Mouse (Mus musculus): Measurements from ENCODE around the gene 1700001C19Rik. TPM values are rescaled to one million over a fixed set of nuclear protein-coding genes. Genes with fewer than 3 reads are reported as not detected.
"Not testable (repeated sequence)": the region's sequence is repeated elsewhere in the genome, so short reads cannot be mapped to it uniquely, and the experiment has no call there.

1700001C19Rik gene
- polyA plus RNA-seq, 1 experiment = not detected

- Histone ChIP-seq H3K27me3 (ENCODE audit: control insufficient read depth, insufficient read depth, insufficient read length) (peaks cover 13% of the 10 kb centered on the region), H3ac (ENCODE audit: control insufficient read depth, insufficient read length, low read depth) (no peak overlapping the region), H3K79me2 (ENCODE audit: control insufficient read depth, insufficient read depth) (no peaks in the 10 kb centered on the region), H3K4me3 (ENCODE audit: insufficient read depth, poor library complexity, severe bottlenecking) (no peak overlapping the region), H3K79me3 (ENCODE audit: low read depth) (no peaks in the 10 kb centered on the region), H3K36me3 (ENCODE audit: control insufficient read depth, insufficient read depth) (no peaks in the 10 kb centered on the region)
- no peak for TF ChIP-seq CTCF (IDR thresholded peaks at IDR 0.05; ENCODE audit: control insufficient read depth, insufficient read depth, insufficient read length)
- TF ChIP-seq CEBPB (IDR thresholded peaks at IDR 0.05; ENCODE audit: low read depth) = no peak
- no peak for TF ChIP-seq MYOD1 (IDR thresholded peaks at IDR 0.05; ENCODE audit: control insufficient read depth, insufficient read length, low read depth)
Measured at GRCm38 (mm10) chr17:47427316-47427715, 9.9 kb downstream of the 1700001C19Rik start.

DNA sequence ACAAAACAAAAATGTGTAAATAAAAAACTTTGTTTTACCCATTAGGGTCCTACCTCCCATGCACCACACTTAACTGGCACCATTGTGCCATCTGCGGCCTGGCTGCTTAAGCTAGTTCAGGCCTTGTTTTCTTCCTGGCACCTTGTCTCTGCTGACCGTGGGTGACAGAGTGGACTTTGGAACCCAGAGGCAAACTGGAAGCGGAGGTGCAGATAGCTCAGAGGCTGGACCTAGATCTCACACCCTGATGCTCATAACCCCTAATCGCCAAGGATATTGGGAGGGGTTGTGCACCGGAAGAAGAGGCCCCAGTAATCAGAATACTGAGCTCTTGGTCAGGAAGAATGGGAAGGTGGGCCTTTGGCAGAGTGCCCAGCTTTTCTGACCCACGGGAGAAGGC, 13.0 kb downstream of the 1700001C19Rik start:
- Histone ChIP-seq H3K36me3 (ENCODE audit: control insufficient read depth, insufficient read depth) (no peaks in the 10 kb centered on the region), H3K27me3 (ENCODE audit: control insufficient read depth, insufficient read depth, insufficient read length) (peaks cover 3% of the 10 kb centered on the region), H3K79me2 (ENCODE audit: control insufficient read depth, insufficient read depth) (no peaks in the 10 kb centered on the region), H3ac (ENCODE audit: control insufficient read depth, insufficient read length, low read depth) (no peak overlapping the region), H3K4me3 (ENCODE audit: insufficient read depth, poor library complexity, severe bottlenecking) (no peak overlapping the region), H3K79me3 (ENCODE audit: low read depth) (no peaks in the 10 kb centered on the region)
- TF ChIP-seq MYOG (IDR thresholded peaks at IDR 0.05; ENCODE audit: control insufficient read depth, extremely low read depth, insufficient read length) = no peak
- TF ChIP-seq CEBPB (IDR thresholded peaks at IDR 0.05; ENCODE audit: low read depth) = no peak
- TF ChIP-seq USF1 (IDR thresholded peaks at IDR 0.05; ENCODE audit: low read depth) = no peak
- TF ChIP-seq MYOD1 (IDR thresholded peaks at IDR 0.05; ENCODE audit: control insufficient read depth, insufficient read length, low read depth) = no peak
- TF ChIP-seq CTCF (IDR thresholded peaks at IDR 0.05; ENCODE audit: control insufficient read depth, insufficient read depth, insufficient read length) = no peak
- TF ChIP-seq FOSL1 (IDR thresholded peaks at IDR 0.05; ENCODE audit: insufficient read depth, low read length, poor library complexity, severe bottlenecking) = no peak
- TF ChIP-seq MAX (IDR thresholded peaks at IDR 0.05) = no peak

DNA sequence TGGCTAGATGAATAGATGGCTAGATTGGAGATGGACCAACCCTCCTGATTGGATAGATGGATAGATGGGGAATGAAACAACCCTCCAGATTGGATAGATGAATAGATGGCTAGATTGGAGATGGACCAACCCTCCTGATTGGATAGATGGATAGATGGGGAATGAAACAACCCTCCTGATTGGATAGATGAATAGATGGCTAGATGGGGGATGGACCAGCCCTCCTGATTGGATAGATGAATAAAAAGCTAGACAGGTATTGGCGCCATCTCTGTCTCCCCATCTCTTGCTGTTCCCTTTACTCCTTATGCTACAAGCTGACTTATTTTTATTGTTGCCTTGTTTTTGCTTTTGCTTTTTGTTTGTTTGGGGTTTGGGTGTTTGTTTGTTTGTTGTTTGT, 14.6 kb downstream of the 1700001C19Rik start:
- H3K36me3 ChIP-seq (ENCODE audit: control insufficient read depth, insufficient read depth); H3K79me3 ChIP-seq (ENCODE audit: low read depth); H3ac ChIP-seq (ENCODE audit: control insufficient read depth, insufficient read length, low read depth); H3K4me3 ChIP-seq (ENCODE audit: insufficient read depth, poor library complexity, severe bottlenecking); H3K79me2 ChIP-seq (ENCODE audit: control insufficient read depth, insufficient read depth); H3K27me3 ChIP-seq (ENCODE audit: control insufficient read depth, insufficient read depth, insufficient read length): not testable (repeated sequence)

- H3K79me3 ChIP-seq (ENCODE audit: low read depth) = no peaks in the 10 kb centered on the region
- TF ChIP-seq CTCF (IDR thresholded peaks at IDR 0.05; ENCODE audit: control insufficient read depth, insufficient read depth, insufficient read length) = no peak
- TF ChIP-seq USF1 (IDR thresholded peaks at IDR 0.05; ENCODE audit: low read depth) = no peak
- no peak for TF ChIP-seq MYOG (IDR thresholded peaks at IDR 0.05; ENCODE audit: control insufficient read depth, extremely low read depth, insufficient read length)
- TF ChIP-seq MAX (IDR thresholded peaks at IDR 0.05) = no peak
- TF ChIP-seq MYOD1 (IDR thresholded peaks at IDR 0.05; ENCODE audit: control insufficient read depth, insufficient read length, low read depth) = no peak
- TF ChIP-seq CEBPB (IDR thresholded peaks at IDR 0.05; ENCODE audit: low read depth) = no peak
- no peak for TF ChIP-seq FOSL1 (IDR thresholded peaks at IDR 0.05; ENCODE audit: insufficient read depth, low read length, poor library complexity, severe bottlenecking)
Measured at GRCm38 (mm10) chr17:47421566-47421965, 15.6 kb downstream of the 1700001C19Rik start.

GRCm38 (mm10) chr17:47420195-47420594, 17.0 kb downstream of the 1700001C19Rik start:
- H3K36me3 ChIP-seq (ENCODE audit: control insufficient read depth, insufficient read depth) = no peaks in the 10 kb centered on the region
- peaks cover 9% of the 10 kb centered on the region for H3K27me3 ChIP-seq (ENCODE audit: control insufficient read depth, insufficient read depth, insufficient read length)
- H3K4me3 ChIP-seq (ENCODE audit: insufficient read depth, poor library complexity, severe bottlenecking) = no peak overlapping the region
- H3K79me2 ChIP-seq (ENCODE audit: control insufficient read depth, insufficient read depth) = no peaks in the 10 kb centered on the region
- TF ChIP-seq CEBPB (IDR thresholded peaks at IDR 0.05; ENCODE audit: low read depth) (no peak), CTCF (IDR thresholded peaks at IDR 0.05; ENCODE audit: control insufficient read depth, insufficient read depth, insufficient read length) (no peak), MAX (IDR thresholded peaks at IDR 0.05) (no peak), MYOD1 (IDR thresholded peaks at IDR 0.05; ENCODE audit: control insufficient read depth, insufficient read length, low read depth) (no peak), MYOG (IDR thresholded peaks at IDR 0.05; ENCODE audit: control insufficient read depth, extremely low read depth, insufficient read length) (no peak), USF1 (IDR thresholded peaks at IDR 0.05; ENCODE audit: low read depth) (no peak), FOSL1 (IDR thresholded peaks at IDR 0.05; ENCODE audit: insufficient read depth, low read length, poor library complexity, severe bottlenecking) (no peak)
- H3K79me3 ChIP-seq (ENCODE audit: low read depth) = no peaks in the 10 kb centered on the region
- H3ac ChIP-seq (ENCODE audit: control insufficient read depth, insufficient read length, low read depth) = no peak overlapping the region

More at GRCm38 (mm10) chr17:47421566-47421965, 15.6 kb downstream of the 1700001C19Rik start:
- Histone ChIP-seq H3K4me3 (ENCODE audit: insufficient read depth, poor library complexity, severe bottlenecking) (no peak overlapping the region), H3K79me2 (ENCODE audit: control insufficient read depth, insufficient read depth) (no peaks in the 10 kb centered on the region), H3K36me3 (ENCODE audit: control insufficient read depth, insufficient read depth) (no peaks in the 10 kb centered on the region), H3K27me3 (ENCODE audit: control insufficient read depth, insufficient read depth, insufficient read length) (peaks cover 3% of the 10 kb centered on the region), H3ac (ENCODE audit: control insufficient read depth, insufficient read length, low read depth) (no peak overlapping the region)

DNA sequence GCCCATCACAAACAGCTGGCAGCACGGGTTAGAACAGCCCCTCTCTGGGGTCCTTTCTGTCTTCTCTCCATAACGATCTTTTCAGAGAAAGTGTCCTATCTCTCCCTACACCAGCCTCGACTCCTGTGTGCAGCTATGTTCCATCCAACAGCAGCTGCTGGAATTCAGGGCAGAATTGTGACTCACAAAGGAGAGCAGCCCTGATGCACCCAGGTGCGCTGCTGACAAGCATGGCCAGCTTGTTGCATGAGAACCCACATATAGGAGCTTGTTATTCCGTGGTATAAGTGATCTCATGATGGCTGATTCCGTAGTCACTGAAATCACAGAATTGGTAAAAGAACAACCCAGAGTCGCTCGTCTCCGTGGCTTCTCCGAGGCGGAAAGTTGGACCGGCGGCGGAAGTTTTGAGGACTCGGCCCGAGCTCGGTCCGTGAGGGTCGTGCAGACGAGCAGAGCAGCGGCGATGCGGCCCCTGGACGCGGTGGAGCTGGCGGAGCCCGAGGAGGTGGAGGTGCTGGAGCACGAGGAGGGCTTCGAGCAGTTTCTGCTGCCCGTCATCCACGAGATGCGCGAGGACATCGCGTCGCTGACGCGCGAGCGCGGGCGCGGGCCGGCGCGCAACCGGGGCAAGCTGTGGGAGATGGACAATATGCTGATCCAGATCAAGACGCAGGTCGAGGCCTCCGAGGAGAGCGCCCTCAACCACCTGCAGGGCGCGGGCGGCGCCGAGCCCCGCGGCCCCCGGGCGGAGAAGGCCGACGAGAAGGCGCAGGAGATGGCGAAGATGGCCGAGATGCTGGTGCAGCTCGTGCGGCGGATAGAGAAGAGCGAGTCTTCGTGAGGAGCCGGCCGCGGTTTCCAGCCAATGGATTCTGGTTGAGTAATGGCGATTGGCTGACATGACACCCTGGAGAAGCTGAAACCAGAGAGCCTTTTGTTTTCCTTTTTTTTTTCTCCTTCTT, 27.0 kb downstream of the 1700001C19Rik start:
- H3ac ChIP-seq (ENCODE audit: control insufficient read depth, insufficient read length, low read depth); H3K79me2 ChIP-seq (ENCODE audit: control insufficient read depth, insufficient read depth); H3K79me3 ChIP-seq (ENCODE audit: low read depth); H3K4me3 ChIP-seq (ENCODE audit: insufficient read depth, poor library complexity, severe bottlenecking); H3K36me3 ChIP-seq (ENCODE audit: control insufficient read depth, insufficient read depth): not testable (repeated sequence)
- H3K27me3 ChIP-seq (ENCODE audit: control insufficient read depth, insufficient read depth, insufficient read length) = peaks cover 42% of the 10 kb centered on the region
